Mouse (Mus musculus): ENCODE measurements at regions not wholly inside any gene's neighbourhood (a gene's known extent, or its start where the extent isn't known, plus 50 kb on each side); places are given as distances from the start of the nearest gene placed in this dataset.

GRCm38 (mm10) chr11:90088473-90088872 is 58.3 kb downstream of the Tmem100 start:
- DNase-seq (ENCODE audit: low spot score in 2 of 2) = no peak

- DNase-seq (ENCODE audit: low spot score in 2 of 2) = no peak
Observed at GRCm38 (mm10) chr11:90094052-90094451, 63.9 kb downstream of the Tmem100 start.

- DNase-seq (ENCODE audit: low spot score in 2 of 2) = no peak
Observed at GRCm38 (mm10) chr11:90094700-90095355, 64.7 kb downstream of the Tmem100 start.

- no peak for DNase-seq (ENCODE audit: low spot score in 2 of 2)
Observed at GRCm38 (mm10) chr11:90098471-90098870, 68.3 kb downstream of the Tmem100 start.

GRCm38 (mm10) chr11:90099178-90099577 is 69.0 kb downstream of the Tmem100 start:
- DNase-seq (ENCODE audit: low spot score in 2 of 2) = no peak

- no peak for DNase-seq (ENCODE audit: low spot score in 2 of 2)
Observed at GRCm38 (mm10) chr11:90100161-90100560, 70.0 kb downstream of the Tmem100 start.

GRCm38 (mm10) chr11:90101284-90101683 is 71.1 kb downstream of the Tmem100 start:
- DNase-seq (ENCODE audit: low spot score in 2 of 2) = peak; percentile 79 to 84

GRCm38 (mm10) chr11:90106063-90106798 is 76.1 kb downstream of the Tmem100 start:
- DNase-seq (ENCODE audit: low spot score in 2 of 2) = peak; percentile 61 to 70

GRCm38 (mm10) chr11:90109681-90110111 is 77.8 kb upstream of the Gm45716 start:
- no peak for DNase-seq (ENCODE audit: low spot score in 2 of 2)

- DNase-seq (ENCODE audit: low spot score in 2 of 2) = no peak
Observed at GRCm38 (mm10) chr11:90110170-90110569, 77.3 kb upstream of the Gm45716 start.

GRCm38 (mm10) chr11:90112174-90112573 is 75.3 kb upstream of the Gm45716 start:
- no peak for DNase-seq (ENCODE audit: low spot score in 2 of 2)

GRCm38 (mm10) chr11:90116676-90117663 is 70.5 kb upstream of the Gm45716 start:
- DNase-seq (ENCODE audit: low spot score in 2 of 2) = no peak

GRCm38 (mm10) chr11:90117664-90118295 is 69.7 kb upstream of the Gm45716 start:
- no peak for DNase-seq (ENCODE audit: low spot score in 2 of 2)

- DNase-seq (ENCODE audit: low spot score in 2 of 2) = no peak
Observed at GRCm38 (mm10) chr11:90121902-90122301, 65.6 kb upstream of the Gm45716 start.

- no peak for DNase-seq (ENCODE audit: low spot score in 2 of 2)
Observed at GRCm38 (mm10) chr11:90122709-90123108, 64.8 kb upstream of the Gm45716 start.

- DNase-seq (ENCODE audit: low spot score in 2 of 2) = peak; percentile 69 to 72
Observed at GRCm38 (mm10) chr11:90123851-90124250, 63.6 kb upstream of the Gm45716 start.

- no peak for DNase-seq (ENCODE audit: low spot score in 2 of 2)
Observed at GRCm38 (mm10) chr11:90126289-90126688, 61.2 kb upstream of the Gm45716 start.

- peak in 1 of 2 experiments; percentile 47 for DNase-seq (ENCODE audit: low spot score in 2 of 2)
Observed at GRCm38 (mm10) chr11:90128865-90129415, 58.5 kb upstream of the Gm45716 start.

- peak; percentile 61 to 71 for DNase-seq (ENCODE audit: low spot score in 2 of 2)
Observed at GRCm38 (mm10) chr11:90129793-90130624, 57.5 kb upstream of the Gm45716 start.

- peak; percentile 73 to 83 for DNase-seq (ENCODE audit: low spot score in 2 of 2)
Observed at GRCm38 (mm10) chr11:90130635-90131034, 56.8 kb upstream of the Gm45716 start.

Data from heart, adult 9 months (tissue).